Mouse (Mus musculus): ENCODE results near the gene Crabp2. TPM values are rescaled to one million over a fixed set of nuclear protein-coding genes. Genes with fewer than 3 reads are reported as not detected.

Gene Crabp2
- polyA plus RNA-seq, 1 experiment from 2014 or later = 44.3 TPM

- DNase-seq (ENCODE audit: low spot score) (peak; percentile 98), ATAC-seq (ENCODE audit: low FRiP score, low TSS enrichment) (peak; percentile 97)
- Histone ChIP-seq H3K9ac (ENCODE audit: low read length) (peak within 1 kb of the TSS; percentile 91), H3K4me2 (replicated peaks; ENCODE audit: low read depth) (peak within 1 kb of the TSS; percentile 80), H3K4me1 (replicated peaks; ENCODE audit: control insufficient read depth, insufficient read depth) (no peaks in the 10 kb centered on the region; the same call in 1 of the 2 replicates), H3K36me3 (ENCODE audit: control insufficient read depth, insufficient read depth, low read length) (peaks cover 6% of the 10 kb centered on the region), H3K27ac (replicated peaks) (peak within 1 kb of the TSS; percentile 95), H3K27me3 (ENCODE audit: control insufficient read depth, insufficient read depth, low read length) (no peaks in the 10 kb centered on the region), H3K4me3 (ENCODE audit: low read depth, low read length) (peak within 1 kb of the TSS; percentile 96), H3K9me3 (ENCODE audit: control insufficient read depth, low read length) (no peaks in the 10 kb centered on the region)
- under 1% methylated on average over 75 of the region's 78 CpGs for WGBS
- TF ChIP-seq CTCF (IDR thresholded peaks at IDR 0.05; ENCODE audit: low read depth) = peak; percentile 85
- TF ChIP-seq EP300 (optimal IDR thresholded peaks at IDR 0.05) = no peak
Observed at GRCm38 (mm10) chr3:87930078-87930795, 18.2 kb upstream of the Crabp2 start, which contains the start of the genes Isg20l2 and Rrnad1. TSS of gene Isg20l2 (plus strand) at chr3:87930314. TSS of gene Rrnad1 (minus strand) at chr3:87930717.

GRCm38 (mm10) chr3:87934026-87934425 is 14.4 kb upstream of the Crabp2 start:
- Histone ChIP-seq H3K27ac (replicated peaks) (no peak overlapping the region), H3K4me3 (ENCODE audit: low read depth, low read length) (no peak overlapping the region), H3K36me3 (ENCODE audit: control insufficient read depth, insufficient read depth, low read length) (peaks cover 8% of the 10 kb centered on the region), H3K9me3 (ENCODE audit: control insufficient read depth, low read length) (no peaks in the 10 kb centered on the region), H3K4me1 (replicated peaks; ENCODE audit: control insufficient read depth, insufficient read depth) (no peaks in the 10 kb centered on the region; the same call in 1 of the 2 replicates), H3K4me2 (replicated peaks; ENCODE audit: low read depth) (no peak overlapping the region), H3K9ac (ENCODE audit: low read length) (no peak overlapping the region), H3K27me3 (ENCODE audit: control insufficient read depth, insufficient read depth, low read length) (no peaks in the 10 kb centered on the region)
- no peak for TF ChIP-seq EP300 (optimal IDR thresholded peaks at IDR 0.05)
- TF ChIP-seq CTCF (IDR thresholded peaks at IDR 0.05; ENCODE audit: low read depth) = no peak
- ATAC-seq (ENCODE audit: low FRiP score, low TSS enrichment) = no peak
- no peak for DNase-seq (ENCODE audit: low spot score)
- WGBS = 81% methylated on average over 5 of the region's 5 CpGs

- H3K4me1 ChIP-seq (replicated peaks; ENCODE audit: control insufficient read depth, insufficient read depth) = no peaks in the 10 kb centered on the region
- H3K4me2 ChIP-seq (replicated peaks; ENCODE audit: low read depth) = no peak overlapping the region
- no peak overlapping the region for H3K4me3 ChIP-seq (ENCODE audit: low read depth, low read length)
- no peak overlapping the region for H3K9ac ChIP-seq (ENCODE audit: low read length)
- DNase-seq (ENCODE audit: low spot score) = no peak
- TF ChIP-seq CTCF (IDR thresholded peaks at IDR 0.05; ENCODE audit: low read depth) (0 out of 2 replicates have a peak, but pooled peaks have one; percentile 10), EP300 (optimal IDR thresholded peaks at IDR 0.05) (no peak)
- no peaks in the 10 kb centered on the region for H3K27me3 ChIP-seq (ENCODE audit: control insufficient read depth, insufficient read depth, low read length)
- no peak overlapping the region for H3K27ac ChIP-seq (replicated peaks)
- no peaks in the 10 kb centered on the region for H3K9me3 ChIP-seq (ENCODE audit: control insufficient read depth, low read length)
- no peak for ATAC-seq (ENCODE audit: low FRiP score, low TSS enrichment)
- peaks cover 8% of the 10 kb centered on the region for H3K36me3 ChIP-seq (ENCODE audit: control insufficient read depth, insufficient read depth, low read length)
- WGBS = 69% methylated on average over 4 of the region's 4 CpGs
Observed at GRCm38 (mm10) chr3:87934501-87934900, 14.0 kb upstream of the Crabp2 start.

GRCm38 (mm10) chr3:87935201-87935600 is 13.3 kb upstream of the Crabp2 start:
- H3K9ac ChIP-seq (ENCODE audit: low read length) = no peak overlapping the region
- TF ChIP-seq CTCF (IDR thresholded peaks at IDR 0.05; ENCODE audit: low read depth) = no peak
- TF ChIP-seq EP300 (optimal IDR thresholded peaks at IDR 0.05) = no peak
- no peak for ATAC-seq (ENCODE audit: low FRiP score, low TSS enrichment)
- 78% methylated on average over 4 of the region's 4 CpGs for WGBS
- DNase-seq (ENCODE audit: low spot score) = no peak
- no peaks in the 10 kb centered on the region for H3K9me3 ChIP-seq (ENCODE audit: control insufficient read depth, low read length)
- no peaks in the 10 kb centered on the region for H3K27me3 ChIP-seq (ENCODE audit: control insufficient read depth, insufficient read depth, low read length)
- H3K36me3 ChIP-seq (ENCODE audit: control insufficient read depth, insufficient read depth, low read length) = peaks cover 8% of the 10 kb centered on the region
- H3K4me2 ChIP-seq (replicated peaks; ENCODE audit: low read depth) = no peak overlapping the region
- no peaks in the 10 kb centered on the region for H3K4me1 ChIP-seq (replicated peaks; ENCODE audit: control insufficient read depth, insufficient read depth)
- H3K27ac ChIP-seq (replicated peaks) = no peak overlapping the region
- H3K4me3 ChIP-seq (ENCODE audit: low read depth, low read length) = no peak overlapping the region

GRCm38 (mm10) chr3:87935776-87936175 is 12.7 kb upstream of the Crabp2 start:
- no peaks in the 10 kb centered on the region for H3K9me3 ChIP-seq (ENCODE audit: control insufficient read depth, low read length)
- TF ChIP-seq EP300 (optimal IDR thresholded peaks at IDR 0.05) = no peak
- peak; percentile 98 for TF ChIP-seq CTCF (IDR thresholded peaks at IDR 0.05; ENCODE audit: low read depth)
- no peak overlapping the region for H3K4me2 ChIP-seq (replicated peaks; ENCODE audit: low read depth)
- no peak overlapping the region for H3K27ac ChIP-seq (replicated peaks)
- no peak overlapping the region for H3K9ac ChIP-seq (ENCODE audit: low read length)
- H3K36me3 ChIP-seq (ENCODE audit: control insufficient read depth, insufficient read depth, low read length) = peaks cover 8% of the 10 kb centered on the region
- DNase-seq (ENCODE audit: low spot score) (peak; percentile 83), ATAC-seq (ENCODE audit: low FRiP score, low TSS enrichment) (peak; percentile 24; the same call in 1 of the 2 replicates)
- no peak overlapping the region for H3K4me3 ChIP-seq (ENCODE audit: low read depth, low read length)
- H3K27me3 ChIP-seq (ENCODE audit: control insufficient read depth, insufficient read depth, low read length) = no peaks in the 10 kb centered on the region
- H3K4me1 ChIP-seq (replicated peaks; ENCODE audit: control insufficient read depth, insufficient read depth) = no peaks in the 10 kb centered on the region
- whole genome bisulfite sequencing = 98% methylated on average over 2 of the region's 2 CpGs

GRCm38 (mm10) chr3:87940611-87941010 is 7.9 kb upstream of the Crabp2 start:
- WGBS = 62% methylated on average over 5 of the region's 5 CpGs
- Histone ChIP-seq H3K36me3 (ENCODE audit: control insufficient read depth, insufficient read depth, low read length) (peaks cover 9% of the 10 kb centered on the region; the same call in 1 of the 2 replicates), H3K4me3 (ENCODE audit: low read depth, low read length) (no peak overlapping the region), H3K4me1 (replicated peaks; ENCODE audit: control insufficient read depth, insufficient read depth) (peaks cover 3% of the 10 kb centered on the region; the same call in 1 of the 2 replicates), H3K9me3 (ENCODE audit: control insufficient read depth, low read length) (no peaks in the 10 kb centered on the region), H3K9ac (ENCODE audit: low read length) (no peak overlapping the region), H3K4me2 (replicated peaks; ENCODE audit: low read depth) (no peak overlapping the region), H3K27ac (replicated peaks) (no peak overlapping the region), H3K27me3 (ENCODE audit: control insufficient read depth, insufficient read depth, low read length) (no peaks in the 10 kb centered on the region)
- DNase-seq (ENCODE audit: low spot score) = no peak
- TF ChIP-seq CTCF (IDR thresholded peaks at IDR 0.05; ENCODE audit: low read depth) (peak; percentile 17; the same call in 1 of the 2 replicates), EP300 (optimal IDR thresholded peaks at IDR 0.05) (no peak)
- ATAC-seq (ENCODE audit: low FRiP score, low TSS enrichment) = no peak
